Mouse (Mus musculus): Measurements from ENCODE around the gene Tmem216. TPM values are rescaled to one million over a fixed set of nuclear protein-coding genes. Genes with fewer than 3 reads are reported as not detected.

Gene Tmem216
- 25.9 and 28.4 TPM in 2 replicates for polyA plus RNA-seq (2015; fragmentation: Nextera tagmentation; extraction: Ambion mirVana)

- peak within 1 kb of the TSS; percentile 79 for H3K9ac ChIP-seq (ENCODE audit: low read depth, low read length)
- ATAC-seq, result peak; percentile 100
- peak within 1 kb of the TSS; percentile 71 for H3K4me3 ChIP-seq (ENCODE audit: low read length)
- WGBS, result under 1% methylated on average over 43 of the region's 43 CpGs
- H3K36me3 ChIP-seq (ENCODE audit: control insufficient read depth, insufficient read depth, low read length), result no peaks in the 10 kb centered on the region
- H3K4me1 ChIP-seq (ENCODE audit: control insufficient read depth, insufficient read depth, low read length), result peaks cover 5% of the 10 kb centered on the region
- peak within 1 kb of the TSS; percentile 63 for H3K27ac ChIP-seq (ENCODE audit: low read length)
- H3K27me3 ChIP-seq (replicated peaks; ENCODE audit: control insufficient read depth, insufficient read depth, low read length), result no peaks in the 10 kb centered on the region
- peak within 1 kb of the TSS; percentile 79 for H3K4me2 ChIP-seq (ENCODE audit: low read depth, low read length)
- H3K9me3 ChIP-seq (ENCODE audit: control insufficient read depth, low read length), result no peaks in the 10 kb centered on the region
These were observed at the start of gene Tmem216 for GRCm38 (mm10) chr19:10555624-10556510. Gene Tmem216, minus strand, starts transcription at chr19:10556238.

GRCm38 (mm10) chr19:10605293-10605900 lies 49.4 kb upstream of the Tmem216 start, which contains the start of the genes Ddb1 and Tkfc:
Gene Ddb1, plus strand, starts transcription at chr19:10605327.
Gene Tkfc, minus strand, starts transcription at chr19:10605654.
- WGBS, result 1% methylated on average over 49 of the region's 49 CpGs
- Histone ChIP-seq H3K27ac (ENCODE audit: low read length) (peak within 1 kb of the TSS; percentile 94), H3K27me3 (replicated peaks; ENCODE audit: control insufficient read depth, insufficient read depth, low read length) (no peaks in the 10 kb centered on the region), H3K4me1 (ENCODE audit: control insufficient read depth, insufficient read depth, low read length) (peaks cover 17% of the 10 kb centered on the region), H3K4me2 (ENCODE audit: low read depth, low read length) (peak within 1 kb of the TSS; percentile 69), H3K4me3 (ENCODE audit: low read length) (peak within 1 kb of the TSS; percentile 91), H3K36me3 (ENCODE audit: control insufficient read depth, insufficient read depth, low read length) (peaks cover 19% of the 10 kb centered on the region), H3K9ac (ENCODE audit: low read depth, low read length) (peak within 1 kb of the TSS; percentile 97), H3K9me3 (ENCODE audit: control insufficient read depth, low read length) (no peaks in the 10 kb centered on the region)
- ATAC-seq, result peak; percentile 97

GRCm38 (mm10) chr19:10604534-10604933 lies 48.5 kb upstream of the Tmem216 start:
- WGBS, result 40% methylated on average over 3 of the region's 3 CpGs
- ATAC-seq, result no peak
- peaks cover 17% of the 10 kb centered on the region for H3K4me1 ChIP-seq (ENCODE audit: control insufficient read depth, insufficient read depth, low read length)
- H3K4me3 ChIP-seq (ENCODE audit: low read length), result peak overlapping the region; percentile 91
- H3K9me3 ChIP-seq (ENCODE audit: control insufficient read depth, low read length), result no peaks in the 10 kb centered on the region
- peaks cover 14% of the 10 kb centered on the region for H3K36me3 ChIP-seq (ENCODE audit: control insufficient read depth, insufficient read depth, low read length)
- H3K4me2 ChIP-seq (ENCODE audit: low read depth, low read length), result peak overlapping the region; percentile 61
- H3K27me3 ChIP-seq (replicated peaks; ENCODE audit: control insufficient read depth, insufficient read depth, low read length), result no peaks in the 10 kb centered on the region
- H3K9ac ChIP-seq (ENCODE audit: low read depth, low read length), result peak overlapping the region; percentile 97
- H3K27ac ChIP-seq (ENCODE audit: low read length), result peak overlapping the region; percentile 94

GRCm38 (mm10) chr19:10603660-10604523 lies 47.9 kb upstream of the Tmem216 start:
- Histone ChIP-seq H3K4me3 (ENCODE audit: low read length) (peak overlapping the region; percentile 91), H3K9ac (ENCODE audit: low read depth, low read length) (peak overlapping the region; percentile 97), H3K4me2 (ENCODE audit: low read depth, low read length) (peak overlapping the region; percentile 61)

GRCm38 (mm10) chr19:10602787-10603186 lies 46.7 kb upstream of the Tmem216 start:
- 0 out of 2 replicates have a peak, but pooled peaks cover 2% of the 10 kb centered on the region for H3K36me3 ChIP-seq (ENCODE audit: control insufficient read depth, insufficient read depth, low read length)
- WGBS, result 1% methylated on average over 9 of the region's 9 CpGs
- peak overlapping the region; percentile 91 for H3K4me3 ChIP-seq (ENCODE audit: low read length)
- no peaks in the 10 kb centered on the region for H3K27me3 ChIP-seq (replicated peaks; ENCODE audit: control insufficient read depth, insufficient read depth, low read length)
- H3K9ac ChIP-seq (ENCODE audit: low read depth, low read length), result peak overlapping the region; percentile 97
- H3K4me1 ChIP-seq (ENCODE audit: control insufficient read depth, insufficient read depth, low read length), result peaks cover 17% of the 10 kb centered on the region
- peak overlapping the region; percentile 80 for H3K27ac ChIP-seq (ENCODE audit: low read length)
- no peaks in the 10 kb centered on the region for H3K9me3 ChIP-seq (ENCODE audit: control insufficient read depth, low read length)
- H3K4me2 ChIP-seq (ENCODE audit: low read depth, low read length), result peak overlapping the region; percentile 61
- ATAC-seq, result peak; percentile 47

More at GRCm38 (mm10) chr19:10603660-10604523, 47.9 kb upstream of the Tmem216 start:
- H3K36me3 ChIP-seq (ENCODE audit: control insufficient read depth, insufficient read depth, low read length), result peaks cover 10% of the 10 kb centered on the region; the same call in 1 of the 2 replicates
- no peaks in the 10 kb centered on the region for H3K9me3 ChIP-seq (ENCODE audit: control insufficient read depth, low read length)
- peaks cover 17% of the 10 kb centered on the region for H3K4me1 ChIP-seq (ENCODE audit: control insufficient read depth, insufficient read depth, low read length)
- no peaks in the 10 kb centered on the region for H3K27me3 ChIP-seq (replicated peaks; ENCODE audit: control insufficient read depth, insufficient read depth, low read length)
- H3K27ac ChIP-seq (ENCODE audit: low read length), result peak overlapping the region; percentile 94
- ATAC-seq, result peak; percentile 18
- WGBS, result 74% methylated on average over 18 of the region's 18 CpGs

GRCm38 (mm10) chr19:10602247-10602769 lies 46.3 kb upstream of the Tmem216 start:
- peak overlapping the region; percentile 49 for H3K4me2 ChIP-seq (ENCODE audit: low read depth, low read length)
- H3K9me3 ChIP-seq (ENCODE audit: control insufficient read depth, low read length), result no peaks in the 10 kb centered on the region
- peaks cover 17% of the 10 kb centered on the region for H3K4me1 ChIP-seq (ENCODE audit: control insufficient read depth, insufficient read depth, low read length)
- H3K27me3 ChIP-seq (replicated peaks; ENCODE audit: control insufficient read depth, insufficient read depth, low read length), result no peaks in the 10 kb centered on the region
- H3K36me3 ChIP-seq (ENCODE audit: control insufficient read depth, insufficient read depth, low read length), result no peaks in the 10 kb centered on the region
- H3K9ac ChIP-seq (ENCODE audit: low read depth, low read length), result peak overlapping the region; percentile 60
- no peak for ATAC-seq
- H3K27ac ChIP-seq (ENCODE audit: low read length), result peak overlapping the region; percentile 80
- H3K4me3 ChIP-seq (ENCODE audit: low read length), result peak overlapping the region; percentile 34
- 7% methylated on average over 6 of the region's 6 CpGs for WGBS

- H3K9me3 ChIP-seq (ENCODE audit: control insufficient read depth, low read length), result no peaks in the 10 kb centered on the region
- 89% methylated on average over 2 of the region's 2 CpGs for WGBS
- ATAC-seq, result no peak
- no peaks in the 10 kb centered on the region for H3K27me3 ChIP-seq (replicated peaks; ENCODE audit: control insufficient read depth, insufficient read depth, low read length)
- H3K4me2 ChIP-seq (ENCODE audit: low read depth, low read length), result no peak overlapping the region
- no peak overlapping the region for H3K9ac ChIP-seq (ENCODE audit: low read depth, low read length)
- no peak overlapping the region for H3K27ac ChIP-seq (ENCODE audit: low read length)
- H3K4me3 ChIP-seq (ENCODE audit: low read length), result no peak overlapping the region
- H3K36me3 ChIP-seq (ENCODE audit: control insufficient read depth, insufficient read depth, low read length), result no peaks in the 10 kb centered on the region
- peaks cover 8% of the 10 kb centered on the region for H3K4me1 ChIP-seq (ENCODE audit: control insufficient read depth, insufficient read depth, low read length)
These were observed 43.6 kb upstream of the Tmem216 start for GRCm38 (mm10) chr19:10599648-10600047.

GRCm38 (mm10) chr19:10598188-10598587 lies 42.1 kb upstream of the Tmem216 start:
- Histone ChIP-seq H3K27me3 (replicated peaks; ENCODE audit: control insufficient read depth, insufficient read depth, low read length) (no peaks in the 10 kb centered on the region), H3K9ac (ENCODE audit: low read depth, low read length) (no peak overlapping the region), H3K4me1 (ENCODE audit: control insufficient read depth, insufficient read depth, low read length) (0 out of 2 replicates have a peak, but pooled peaks cover 2% of the 10 kb centered on the region), H3K36me3 (ENCODE audit: control insufficient read depth, insufficient read depth, low read length) (no peaks in the 10 kb centered on the region; the same call in 1 of the 2 replicates), H3K9me3 (ENCODE audit: control insufficient read depth, low read length) (no peaks in the 10 kb centered on the region), H3K4me2 (ENCODE audit: low read depth, low read length) (no peak overlapping the region), H3K4me3 (ENCODE audit: low read length) (no peak overlapping the region), H3K27ac (ENCODE audit: low read length) (no peak overlapping the region)
- no peak for ATAC-seq
- WGBS, result 46% methylated on average over 3 of the region's 3 CpGs
